Mouse (Mus musculus) hindbrain, embryonic 11.5 days (tissue): ENCODE data around the gene Rps23. TPM values are rescaled to one million over a fixed set of nuclear protein-coding genes. Genes with fewer than 3 reads are reported as not detected.
A peak's percentile ranks its signal among the peaks of the same experiment; 100 is the strongest.
"Not testable (repeated sequence)": the region's sequence is repeated elsewhere in the genome, so short reads cannot be mapped to it uniquely, and the experiment has no call there.

Experiments
- ATAC-seq: fragments of 200-750 bp; cut with Nextera tagmentation; 2 replicates; pipeline ENCODE4 v1.8.0; 2017; ENCODE audit warnings: mild to moderate bottlenecking, moderate TSS enrichment, moderate library complexity; ENCODE audit not compliant: low FRiP score
- DNase-seq: peaks from one replicate; pipeline ENCODE4 v3.0.0-alpha.2; 2015; ENCODE audit warnings: low spot score
- H3K27ac ChIP-seq: fragments of 300-500 bp; sonication (generic); 2 replicates; pipeline ENCODE4 v1.5.1; 2014; ENCODE audit warnings: mild to moderate bottlenecking, low read depth, low read length
- H3K27me3 ChIP-seq: fragments of 300-500 bp; sonication (generic); 2 replicates; pipeline ENCODE4 v1.6.1; 2014; ENCODE audit warnings: mild to moderate bottlenecking, low read length, moderate library complexity, mixed read lengths; ENCODE audit not compliant: control insufficient read depth, insufficient read depth
- H3K36me3 ChIP-seq: fragments of 300-500 bp; sonication (generic); 2 replicates; pipeline ENCODE4 v1.6.1; 2014; ENCODE audit warnings: mild to moderate bottlenecking, low read length, moderate library complexity, mixed read lengths; ENCODE audit not compliant: control insufficient read depth, insufficient read depth
- H3K4me1 ChIP-seq: fragments of 300-500 bp; sonication (generic); replicated peaks from 2 replicates; pipeline ENCODE4 v1.6.1; 2014; ENCODE audit warnings: low read length, mixed read lengths; ENCODE audit not compliant: control insufficient read depth, insufficient read depth
- H3K4me2 ChIP-seq: fragments of 300-500 bp; sonication (generic); replicated peaks from 2 replicates; pipeline ENCODE4 v1.6.1; 2014; ENCODE audit warnings: mild to moderate bottlenecking, low read depth, low read length
- H3K4me3 ChIP-seq: fragments of 300-500 bp; sonication (generic); 2 replicates; pipeline ENCODE4 v1.5.1; 2014; ENCODE audit warnings: low read depth, low read length
- H3K9ac ChIP-seq: fragments of 300-500 bp; sonication (generic); 2 replicates; pipeline ENCODE4 v1.6.1; 2014; ENCODE audit warnings: low read depth, low read length
- H3K9me3 ChIP-seq: fragments of 300-500 bp; sonication (generic); 2 replicates; pipeline ENCODE4 v1.6.1; 2016; ENCODE audit warnings: low read length; ENCODE audit not compliant: control insufficient read depth
- WGBS: fragments of 180-500 bp; shearing (Covaris S2); extraction: QIAGEN DNeasy Blood & Tissue Kit; methylation state at CpG from one replicate; pipeline ENCODE4 v1.1.7; 2014; 5-methylcytosine and 5-hydroxymethylcytosine counted together
- polyA plus RNA-seq: library from polyadenylated mRNA; unstranded; fragments of >200 nt; fragmentation: Nextera tagmentation; extraction: Ambion mirVana; gene quantifications from 2 replicates; pipeline ENCODE4 v1.2.1, GENCODE M21; 2014

Gene Rps23
- polyA plus RNA-seq, 1 experiment from 2014 or later, result 232 TPM

GRCm38 (mm10) chr13:90926125-90926765 is 3.5 kb downstream of the Rps23 start:
- Histone ChIP-seq H3K36me3 (peaks cover 7% of the 10 kb centered on the region; the same call in 1 of the 2 replicates), H3K27ac (no peak overlapping the region), H3K27me3 (no peaks in the 10 kb centered on the region), H3K4me3 (no peak overlapping the region), H3K4me1 (no peaks in the 10 kb centered on the region), H3K9me3 (no peaks in the 10 kb centered on the region), H3K9ac (no peak overlapping the region), H3K4me2 (no peak overlapping the region)
- WGBS, result 88% methylated on average over 7 of the region's 7 CpGs
- no peak for DNase-seq
- no peak for ATAC-seq

- peaks cover 7% of the 10 kb centered on the region; the same call in 1 of the 2 replicates for H3K36me3 ChIP-seq
- no peaks in the 10 kb centered on the region for H3K9me3 ChIP-seq
- H3K27ac ChIP-seq, result no peak overlapping the region
- 81% methylated on average over 5 of the region's 5 CpGs for WGBS
- H3K4me2 ChIP-seq, result no peak overlapping the region
- H3K27me3 ChIP-seq, result no peaks in the 10 kb centered on the region
- no peaks in the 10 kb centered on the region for H3K4me1 ChIP-seq
- ATAC-seq, result no peak
- no peak for DNase-seq
- H3K9ac ChIP-seq, result no peak overlapping the region
- no peak overlapping the region for H3K4me3 ChIP-seq
Measured at GRCm38 (mm10) chr13:90926938-90927633, 4.3 kb downstream of the Rps23 start.

- H3K4me3 ChIP-seq, H3K4me1 ChIP-seq, DNase-seq, H3K27ac ChIP-seq, H3K9ac ChIP-seq, ATAC-seq, H3K9me3 ChIP-seq, H3K4me2 ChIP-seq, H3K27me3 ChIP-seq, H3K36me3 ChIP-seq: not testable (repeated sequence)
- 97% methylated on average over 9 of the region's 10 CpGs for WGBS
Measured at GRCm38 (mm10) chr13:90928266-90928665, 5.5 kb downstream of the Rps23 start.

- WGBS, result 30% methylated on average over 5 of the region's 5 CpGs
- Histone ChIP-seq H3K4me1 (no peaks in the 10 kb centered on the region), H3K9ac (no peak overlapping the region), H3K27ac (no peak overlapping the region), H3K4me2 (no peak overlapping the region), H3K4me3 (no peak overlapping the region), H3K27me3 (no peaks in the 10 kb centered on the region), H3K36me3 (peaks cover 7% of the 10 kb centered on the region; the same call in 1 of the 2 replicates), H3K9me3 (no peaks in the 10 kb centered on the region)
- DNase-seq (peak; percentile 78), ATAC-seq (peak; percentile 55; the same call in 1 of the 2 replicates)
Measured at GRCm38 (mm10) chr13:90929847-90930246, 7.1 kb downstream of the Rps23 start.

- DNase-seq (no peak), ATAC-seq (no peak)
- no peak overlapping the region for H3K4me3 ChIP-seq
- H3K9ac ChIP-seq, result no peak overlapping the region
- no peaks in the 10 kb centered on the region for H3K36me3 ChIP-seq
- no peaks in the 10 kb centered on the region for H3K4me1 ChIP-seq
- H3K9me3 ChIP-seq, result no peaks in the 10 kb centered on the region
- H3K27ac ChIP-seq, result no peak overlapping the region
- 70% methylated on average over 3 of the region's 3 CpGs for WGBS
- H3K4me2 ChIP-seq, result no peak overlapping the region
- H3K27me3 ChIP-seq, result no peaks in the 10 kb centered on the region
Measured at GRCm38 (mm10) chr13:90933256-90933655, 10.5 kb downstream of the Rps23 start.

GRCm38 (mm10) chr13:90935852-90936251 is 13.1 kb downstream of the Rps23 start:
- H3K27ac ChIP-seq, result no peak overlapping the region
- H3K36me3 ChIP-seq, result no peaks in the 10 kb centered on the region
- ATAC-seq, result no peak
- no peak overlapping the region for H3K9ac ChIP-seq
- H3K4me3 ChIP-seq, result no peak overlapping the region
- no peak overlapping the region for H3K4me2 ChIP-seq
- DNase-seq, result no peak
- H3K9me3 ChIP-seq, result no peaks in the 10 kb centered on the region
- no peaks in the 10 kb centered on the region for H3K4me1 ChIP-seq
- WGBS, result 88% methylated on average over 7 of the region's 7 CpGs
- H3K27me3 ChIP-seq, result no peaks in the 10 kb centered on the region

- WGBS, result 71% methylated on average over 6 of the region's 6 CpGs
- no peak for ATAC-seq
- no peak overlapping the region for H3K4me3 ChIP-seq
Measured at GRCm38 (mm10) chr13:90939192-90939591, 16.4 kb downstream of the Rps23 start.

GRCm38 (mm10) chr13:90939600-90939999 is 16.8 kb downstream of the Rps23 start:
- H3K9ac ChIP-seq, result no peak overlapping the region
- no peak overlapping the region for H3K4me3 ChIP-seq
- ATAC-seq (no peak), DNase-seq (no peak)
- no peaks in the 10 kb centered on the region for H3K27me3 ChIP-seq
- H3K4me1 ChIP-seq, result no peaks in the 10 kb centered on the region
- no peak overlapping the region for H3K27ac ChIP-seq
- no peak overlapping the region for H3K4me2 ChIP-seq
- WGBS, result 85% methylated on average over 5 of the region's 5 CpGs
- H3K9me3 ChIP-seq, result no peaks in the 10 kb centered on the region
- no peaks in the 10 kb centered on the region for H3K36me3 ChIP-seq

More at GRCm38 (mm10) chr13:90939192-90939591, 16.4 kb downstream of the Rps23 start:
- DNase-seq, result no peak
- no peak overlapping the region for H3K9ac ChIP-seq
- no peak overlapping the region for H3K27ac ChIP-seq
- H3K36me3 ChIP-seq, result no peaks in the 10 kb centered on the region
- H3K4me1 ChIP-seq, result no peaks in the 10 kb centered on the region
- H3K9me3 ChIP-seq, result no peaks in the 10 kb centered on the region
- H3K27me3 ChIP-seq, result no peaks in the 10 kb centered on the region
- no peak overlapping the region for H3K4me2 ChIP-seq

GRCm38 (mm10) chr13:90958894-90959293 is 36.1 kb downstream of the Rps23 start:
- Histone ChIP-seq H3K36me3 (no peaks in the 10 kb centered on the region), H3K9ac (no peak overlapping the region), H3K4me3 (no peak overlapping the region), H3K27ac (no peak overlapping the region), H3K4me1 (no peaks in the 10 kb centered on the region), H3K27me3 (no peaks in the 10 kb centered on the region), H3K9me3 (no peaks in the 10 kb centered on the region), H3K4me2 (no peak overlapping the region)
- WGBS, result 46% methylated on average over 2 of the region's 2 CpGs
- no peak for DNase-seq
- ATAC-seq, result peak; percentile 17; the same call in 1 of the 2 replicates
